Mouse (Mus musculus) adrenal gland, adult 2 months (tissue): ENCODE measurements at regions not wholly inside any gene's neighbourhood (a gene's known extent, or its start where the extent isn't known, plus 50 kb on each side); places are given as distances from the start of the nearest gene placed in this dataset.

Experiments
- DNase-seq: peaks from one replicate; pipeline ENCODE4 v3.0.0; 2021

DNA sequence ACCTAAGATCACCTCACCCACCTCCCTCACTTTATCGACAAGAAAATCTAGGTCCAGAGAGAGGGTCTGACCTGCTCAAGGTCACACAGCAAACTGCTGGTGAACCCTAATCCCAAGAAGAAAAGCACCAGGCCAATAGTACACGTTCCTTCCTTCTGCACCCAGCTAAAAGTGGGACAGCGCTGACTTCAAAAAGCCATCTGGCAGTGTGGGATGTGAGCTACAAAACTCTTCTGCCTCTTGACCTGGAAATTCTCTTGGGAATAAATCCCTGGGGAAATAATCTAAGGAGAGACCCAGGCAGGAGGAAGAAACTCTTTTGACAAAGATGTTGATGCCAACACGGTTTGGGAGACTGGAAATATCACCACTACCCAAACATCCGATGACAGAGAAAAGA, 175.4 kb downstream of the Cct6b start:
- no peak for DNase-seq

- DNase-seq: no peak
Observed at GRCm38 (mm10) chr11:82579841-82580415, 184.2 kb downstream of the Cct6b start.

GRCm38 (mm10) chr11:82576019-82576418, 187.3 kb downstream of the Tmem132e start:
- no peak for DNase-seq

GRCm38 (mm10) chr11:82573126-82573525, 184.4 kb downstream of the Tmem132e start:
- no peak for DNase-seq

DNA sequence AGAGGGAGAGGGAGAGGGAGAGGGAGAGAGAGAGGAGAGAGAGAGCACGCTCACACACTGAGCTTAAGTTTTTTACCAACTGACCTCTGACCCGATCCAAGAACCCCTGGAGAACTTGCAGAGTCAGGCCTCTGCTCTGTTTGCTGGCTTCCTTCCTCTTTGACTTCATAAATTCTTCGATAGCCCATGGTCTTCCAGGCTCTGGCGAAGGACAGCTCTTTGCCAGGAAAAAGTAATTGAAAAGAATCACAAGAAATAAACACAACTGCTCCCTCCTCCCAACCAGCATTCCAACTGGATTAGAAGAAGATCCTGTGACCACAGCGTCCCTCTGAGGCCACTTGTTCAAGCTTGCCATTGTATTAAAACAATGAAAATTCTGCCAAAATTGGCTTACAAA, 182.8 kb downstream of the Tmem132e start:
- DNase-seq: no peak

DNA sequence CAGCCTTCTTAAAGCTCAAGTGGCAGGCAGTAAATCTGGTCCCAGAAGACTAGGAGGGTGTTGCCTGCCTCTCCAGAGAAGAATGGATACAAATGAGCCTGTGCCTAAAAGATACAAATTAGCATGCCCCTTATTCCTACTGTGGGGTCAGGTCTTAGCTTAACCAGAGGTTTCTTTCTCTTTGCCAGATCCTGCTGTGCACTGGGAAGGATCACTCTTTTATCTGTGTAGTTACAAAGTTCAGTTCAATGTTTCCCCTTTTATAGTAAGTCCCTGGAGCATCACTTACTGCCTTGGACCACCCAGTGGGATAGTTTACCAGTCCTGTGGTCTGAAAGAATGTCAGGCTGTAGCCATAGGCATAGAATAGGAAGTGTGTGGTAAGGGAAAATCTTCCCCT, 181.1 kb downstream of the Tmem132e start:
- no peak for DNase-seq

DNA sequence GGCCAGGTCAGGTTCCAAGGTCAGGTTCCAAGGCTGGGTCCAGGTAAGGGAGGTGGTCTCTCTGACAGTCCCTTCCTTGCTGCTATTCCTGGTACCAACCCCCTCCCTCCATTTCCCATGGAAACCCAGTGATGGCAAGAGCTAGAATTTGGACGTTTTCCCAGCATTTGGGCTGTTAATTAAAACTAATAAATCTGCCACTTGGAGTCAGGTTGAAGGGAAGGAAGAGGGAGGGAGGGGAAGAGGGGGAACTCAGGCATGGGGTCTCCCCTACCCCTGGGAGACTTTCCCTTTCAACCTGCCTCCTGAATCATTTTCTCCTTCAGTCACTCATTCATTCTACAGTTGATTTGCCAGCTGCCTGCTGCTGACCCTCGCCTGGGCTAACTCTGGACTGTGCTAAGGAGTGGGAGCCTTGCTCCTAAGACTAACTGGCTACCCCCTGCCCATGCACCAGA, 179.5 kb downstream of the Tmem132e start:
- DNase-seq: no peak

DNA sequence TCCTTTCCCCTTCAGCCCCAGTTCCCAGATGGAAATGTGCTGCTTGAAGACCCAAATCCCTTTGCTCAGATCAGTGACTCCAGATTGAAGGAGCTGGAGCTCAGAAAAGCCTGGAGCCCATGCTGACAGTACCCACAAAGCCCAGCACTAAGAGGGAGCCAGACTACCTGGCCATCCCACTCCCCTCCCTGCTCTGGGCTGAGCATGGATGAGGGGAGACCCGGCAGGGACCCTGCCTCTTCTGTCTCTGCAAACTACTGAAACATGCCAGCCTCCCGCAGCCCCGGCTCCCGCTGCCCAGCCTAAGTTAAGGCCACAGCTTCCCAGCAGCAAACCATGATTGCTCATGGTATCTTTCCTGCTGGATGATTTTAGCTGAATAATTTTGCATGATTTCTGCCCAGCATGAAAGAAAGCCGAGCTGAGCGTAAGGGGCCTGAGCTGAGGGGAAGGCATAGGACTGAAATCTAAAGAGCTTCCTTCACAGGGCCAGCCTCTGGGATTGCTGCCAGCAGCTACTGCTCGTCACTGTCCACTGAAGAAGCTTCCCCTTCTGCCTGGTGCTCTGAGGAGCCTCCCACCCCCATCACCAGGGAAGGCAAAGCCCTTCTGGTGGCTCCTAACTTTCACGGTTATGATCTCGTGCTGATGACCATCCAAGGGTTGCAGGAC, 178.4 kb downstream of the Tmem132e start:
- peak; percentile 29 for DNase-seq

GRCm38 (mm10) chr11:82566092-82566491, 177.4 kb downstream of the Tmem132e start:
- DNase-seq: no peak

DNA sequence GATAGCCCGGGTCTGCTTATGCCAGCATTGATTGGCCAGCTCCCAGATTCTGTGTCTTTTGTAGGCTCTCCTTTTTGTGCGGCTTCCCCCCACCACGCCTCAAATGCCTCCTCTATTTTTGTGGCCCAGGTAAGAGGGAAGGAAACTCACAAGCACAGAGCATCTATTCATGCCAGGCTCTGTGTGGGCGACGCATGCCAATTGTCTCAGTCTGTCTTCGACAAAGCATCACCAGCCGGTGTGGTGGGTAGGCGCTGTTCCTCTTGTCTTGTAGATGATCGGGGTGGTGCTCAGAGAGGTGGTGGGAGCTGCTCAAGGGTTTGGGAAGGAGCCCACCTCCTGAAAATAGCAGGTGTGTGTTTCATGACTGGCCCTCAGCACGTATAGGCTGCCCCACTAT, 175.5 kb downstream of the Tmem132e start:
- no peak for DNase-seq

GRCm38 (mm10) chr11:82542028-82542427, 153.3 kb downstream of the Tmem132e start:
- no peak for DNase-seq

DNA sequence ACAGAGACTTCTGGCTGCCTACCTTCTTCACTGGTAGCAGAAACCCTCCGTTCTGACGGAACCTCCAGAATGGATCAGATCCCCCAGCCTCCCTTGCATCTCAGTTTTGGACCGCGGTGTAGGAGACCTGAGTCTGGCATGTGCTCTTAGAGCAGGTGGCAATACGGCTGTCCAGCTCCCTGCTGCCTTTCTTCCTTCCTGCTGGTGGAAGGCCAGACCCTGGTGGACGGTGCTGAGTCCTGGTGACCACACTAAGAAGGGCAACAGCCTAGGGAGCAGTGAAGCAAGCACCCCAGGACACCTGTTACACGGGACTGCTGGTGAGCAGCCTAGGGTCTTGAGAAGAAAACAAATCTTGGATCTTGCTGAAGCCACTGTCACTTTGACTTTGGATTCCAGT, 152.7 kb downstream of the Tmem132e start:
- DNase-seq: no peak

DNA sequence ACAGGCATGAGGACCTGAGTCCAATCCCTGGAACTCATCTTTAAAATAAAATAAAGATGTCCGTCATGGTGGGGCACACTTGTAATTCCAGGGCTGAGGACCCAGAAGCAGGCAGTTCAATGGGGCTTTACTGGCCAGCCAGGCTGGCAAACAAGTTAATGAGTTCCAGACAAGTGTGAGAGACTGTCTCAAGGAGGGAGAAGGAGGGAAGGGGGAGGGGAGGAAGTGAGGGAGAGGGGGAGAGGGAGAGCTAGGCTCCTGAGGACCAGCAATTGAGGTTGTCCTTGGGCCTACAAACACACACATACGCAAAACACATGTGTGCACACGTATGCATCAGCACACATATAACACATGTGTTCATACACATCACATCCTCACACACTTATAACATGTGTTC, 149.2 kb downstream of the Tmem132e start:
- DNase-seq: no peak

DNA sequence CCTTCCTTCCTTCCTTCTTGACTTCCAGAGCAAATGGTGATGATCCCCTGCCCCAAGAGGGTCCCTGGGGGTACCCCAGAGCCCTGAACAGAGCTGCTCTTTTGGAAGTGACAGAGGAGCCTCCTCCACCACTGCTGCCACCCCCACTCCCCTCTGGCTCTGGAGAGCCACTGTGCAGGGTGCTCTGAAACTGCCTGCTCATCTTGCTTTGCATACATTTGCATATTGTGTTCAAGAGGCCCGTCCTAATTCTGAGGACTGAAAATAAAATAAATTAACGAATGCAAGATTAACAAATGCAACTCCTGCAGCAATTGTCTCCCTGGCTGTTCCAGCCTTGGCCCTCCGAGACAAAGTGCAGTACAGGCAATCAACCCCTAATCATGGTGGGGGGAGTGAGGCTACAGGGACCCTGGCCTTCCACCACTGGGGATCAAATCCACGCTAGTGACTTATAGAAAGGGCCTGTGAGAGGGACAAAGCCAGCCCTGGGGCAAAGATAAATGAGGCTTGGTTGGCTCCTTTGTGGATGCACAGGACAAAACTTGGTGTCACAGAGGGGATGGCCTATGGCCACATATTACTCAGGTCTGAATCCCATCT, 134.6 kb downstream of the Tmem132e start:
- no peak for DNase-seq

DNA sequence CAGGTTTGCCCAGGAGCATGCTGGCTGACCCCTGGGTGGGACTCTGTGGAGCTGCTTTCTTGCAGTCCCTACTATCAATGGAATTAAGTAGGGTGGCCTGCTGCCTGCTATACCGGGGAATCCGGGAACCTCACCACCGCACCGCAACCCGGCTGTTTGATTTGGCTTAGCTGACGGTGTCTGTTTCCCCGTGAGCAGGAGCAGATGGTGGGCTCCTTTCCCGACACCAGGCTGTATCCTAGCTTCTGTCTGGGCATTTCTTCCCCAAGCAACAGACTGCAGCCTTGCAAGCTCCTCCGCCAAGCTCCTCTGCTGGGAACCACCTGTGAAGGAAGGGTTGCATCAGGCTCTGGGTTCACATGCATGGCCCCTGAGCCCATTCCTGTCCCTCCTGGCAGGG, 132.7 kb downstream of the Tmem132e start:
- DNase-seq: no peak

GRCm38 (mm10) chr11:82518691-82519090, 130.0 kb downstream of the Tmem132e start:
- no peak for DNase-seq

GRCm38 (mm10) chr11:82514526-82515144, 125.9 kb downstream of the Tmem132e start:
- no peak for DNase-seq

- no peak for DNase-seq
Observed at GRCm38 (mm10) chr11:82508564-82508963, 119.9 kb downstream of the Tmem132e start.
